Mouse (Mus musculus) Patski (cell line): Measurements from ENCODE around the gene BC028528. TPM values are rescaled to one million over a fixed set of nuclear protein-coding genes. Genes with fewer than 3 reads are reported as not detected.

Experiments
- ATAC-seq: fragments of 100-300 bp; one replicate; pipeline ENCODE4 v1.8.0; 2021
- CTCF ChIA-PET: fragments of 350-600 bp; sonication (Branson Sonifier 250); formaldehyde crosslinking; loops from one replicate; lab custom pipeline; 2022; ENCODE audit warnings: inconsistent platforms; lab: Charles Lee
- POLR2A ChIA-PET: fragments of 350-600 bp; sonication (Branson Sonifier 250); formaldehyde crosslinking; loops from one replicate; lab custom pipeline; 2022; ENCODE audit warnings: antibody characterized with exemption, inconsistent platforms; lab: Charles Lee
- DNase-seq: peaks from one replicate; pipeline ENCODE4 v3.0.0-alpha.2; 2011; ENCODE audit warnings: low read depth, low spot score
- H3K27me3 ChIP-seq: fragments of 371-371 bp; one replicate; pipeline ENCODE4 v1.5.1; 2021
- CTCF ChIP-seq: fragments of 100-300 bp; IDR thresholded peaks from one replicate; pipeline ENCODE4 v1.5.1; 2021
- in situ Hi-C: fragments of 300-500 bp; cut with MboI; formaldehyde crosslinking; loops from 3 replicates; pipeline ENCODE4 v1.11.1; 2018; ENCODE audit warnings: low pct_unique_long_range_greater_than_20kb, mixed read lengths
- polyA plus RNA-seq: library from polyadenylated mRNA; unstranded; gene quantifications from one replicate; pipeline ENCODE4 v1.2.3, GENCODE M21; 2021

Gene BC028528
- 0.67 TPM for polyA plus RNA-seq

DNA sequence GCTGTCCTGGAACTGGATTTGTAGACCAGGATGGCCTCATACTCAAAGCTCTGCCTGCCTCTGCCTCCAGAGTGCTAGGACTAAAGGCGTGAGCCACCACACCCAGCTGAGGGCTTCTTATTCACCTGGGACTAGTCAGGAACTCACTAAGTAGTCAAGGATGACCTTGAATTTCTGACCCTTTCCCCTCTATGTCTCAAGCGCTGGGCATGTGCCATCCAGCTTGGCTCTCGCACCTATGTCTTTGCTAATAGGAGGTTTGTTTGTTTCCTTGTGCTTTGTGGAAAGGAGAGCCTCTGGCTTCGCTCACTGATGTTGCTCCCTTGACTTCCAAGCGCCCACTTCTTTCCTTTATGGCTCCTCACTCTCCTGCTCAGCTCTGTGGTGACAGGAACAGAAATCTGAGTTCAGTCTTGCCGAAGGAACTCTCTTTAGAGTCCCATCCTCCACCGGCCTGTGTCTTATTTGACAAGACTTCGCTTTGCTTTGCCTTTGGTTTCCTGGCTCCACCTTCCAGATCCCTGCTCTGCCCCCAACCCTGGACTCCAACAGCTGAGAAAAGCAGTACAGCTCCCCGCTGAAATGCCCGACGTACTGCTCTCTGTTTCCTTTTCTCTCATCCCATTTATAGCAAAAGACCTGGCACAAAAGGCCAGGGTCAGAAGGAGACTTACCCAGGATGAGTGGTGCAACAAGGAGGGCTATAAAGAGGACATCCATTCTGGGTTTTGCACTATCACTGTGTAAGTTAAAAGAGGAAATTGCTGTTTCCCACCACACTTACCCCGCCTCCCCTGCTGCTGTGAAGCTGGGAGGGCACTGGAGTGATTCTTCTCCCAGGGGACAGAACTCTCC, at the start of gene BC028528:
Gene BC028528 (minus strand): TSS at position 795 of the 855 bp plus-strand sequence.
- no peak for ATAC-seq
- no peak for TF ChIP-seq CTCF
- CTCF ChIA-PET = interaction anchor here (2.9 kb wide), 1 partner anchor 15 kb away, joined by 22 read pairs; the partner anchor contains the start of gene Car14
- H3K27me3 ChIP-seq = no peaks in the 10 kb centered on the region
- POLR2A ChIA-PET = interaction anchor here (0.8 kb wide), 1 partner anchor 16 kb away, joined by 3 read pairs; no protein-coding TSS in a partner anchor
- no peak for DNase-seq
- in situ Hi-C loops = no loop called here

DNA sequence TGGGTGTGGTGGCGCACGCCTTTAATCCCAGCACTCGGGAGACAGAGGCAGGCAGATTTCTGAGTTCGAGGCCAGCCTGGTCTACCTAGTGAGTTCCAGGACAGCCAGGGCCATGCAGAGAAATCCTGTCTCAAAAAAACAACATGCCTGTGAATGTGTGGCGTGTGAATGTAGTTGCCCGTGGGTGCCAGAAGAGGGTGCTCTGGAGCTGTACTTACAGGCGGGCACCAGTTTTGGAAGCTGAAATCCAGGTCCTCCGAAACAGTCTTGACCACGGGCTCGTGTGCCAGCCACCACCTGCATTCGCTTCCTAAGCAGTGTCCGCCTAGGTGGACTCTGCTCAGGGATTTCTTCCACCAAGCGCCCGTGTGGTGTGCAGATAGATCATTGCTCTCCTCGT, 47.0 kb upstream of the BC028528 start:
- ATAC-seq (no peak), DNase-seq (no peak)
- no peak for TF ChIP-seq CTCF
- no peaks in the 10 kb centered on the region for H3K27me3 ChIP-seq
- POLR2A ChIA-PET = no interaction called here
- in situ Hi-C loops = no loop called here
- CTCF ChIA-PET = interaction anchor here (1.0 to 2.2 kb wide), 6 partner anchors 8 to 32 kb away, joined by 3 to 9 read pairs (median 6); no protein-coding TSS in a partner anchor

DNA sequence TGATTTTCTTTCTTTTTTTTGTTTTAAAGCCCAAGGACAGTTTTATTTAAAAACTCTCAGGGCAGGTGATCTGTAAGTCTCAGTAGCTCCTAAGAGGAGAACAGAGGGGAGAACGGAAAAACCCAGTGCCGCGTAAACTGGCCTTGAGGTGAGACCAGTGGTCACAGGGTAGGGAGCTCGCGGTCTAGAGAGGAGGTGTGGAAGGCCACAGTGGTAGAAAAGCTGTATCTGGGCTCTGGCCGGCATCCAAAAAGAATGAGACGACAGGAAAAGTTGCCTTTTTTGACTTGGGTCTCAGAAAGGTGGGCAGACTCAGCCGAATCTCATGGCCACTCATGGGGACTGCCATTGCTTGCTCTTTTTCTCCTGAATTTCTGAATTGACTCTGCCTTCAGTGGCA, 46.4 kb upstream of the BC028528 start:
- ATAC-seq = no peak
- ChIA-PET CTCF (interaction anchor here (1.0 to 2.2 kb wide), 5 partner anchors 9 to 31 kb away, joined by 3 to 9 read pairs (median 6); no protein-coding TSS in a partner anchor), POLR2A (no interaction called here)
- TF ChIP-seq CTCF = no peak
- H3K27me3 ChIP-seq = no peaks in the 10 kb centered on the region
- in situ Hi-C loops = no loop called here
- DNase-seq = no peak

DNA sequence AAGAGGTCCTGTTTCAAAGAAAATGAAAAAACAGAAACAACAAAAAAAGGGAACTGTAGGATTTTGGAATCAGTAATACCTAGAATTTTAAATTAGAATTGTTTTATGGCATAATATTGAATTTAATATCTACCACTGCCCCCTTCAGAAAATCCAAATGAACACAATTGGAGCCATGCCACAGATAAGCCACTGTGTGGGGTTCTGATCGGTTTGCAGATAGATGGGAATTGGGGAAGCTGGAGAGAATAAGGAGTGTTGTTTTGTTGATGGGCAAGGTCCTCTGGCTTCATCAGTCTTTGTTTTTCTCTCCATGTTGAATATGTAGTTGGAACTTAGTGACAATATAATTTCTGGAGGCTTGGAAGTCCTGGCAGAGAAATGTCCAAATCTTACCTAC, 42.6 kb upstream of the BC028528 start:
- CTCF ChIA-PET = interaction anchor here (0.6 to 1.3 kb wide), 4 partner anchors 11 to 25 kb away, joined by 3 to 4 read pairs (median 4); no protein-coding TSS in a partner anchor
- TF ChIP-seq CTCF = no peak
- POLR2A ChIA-PET = no interaction called here
- no peak for ATAC-seq
- no peaks in the 10 kb centered on the region for H3K27me3 ChIP-seq
- DNase-seq = no peak
- in situ Hi-C loops = no loop called here

DNA sequence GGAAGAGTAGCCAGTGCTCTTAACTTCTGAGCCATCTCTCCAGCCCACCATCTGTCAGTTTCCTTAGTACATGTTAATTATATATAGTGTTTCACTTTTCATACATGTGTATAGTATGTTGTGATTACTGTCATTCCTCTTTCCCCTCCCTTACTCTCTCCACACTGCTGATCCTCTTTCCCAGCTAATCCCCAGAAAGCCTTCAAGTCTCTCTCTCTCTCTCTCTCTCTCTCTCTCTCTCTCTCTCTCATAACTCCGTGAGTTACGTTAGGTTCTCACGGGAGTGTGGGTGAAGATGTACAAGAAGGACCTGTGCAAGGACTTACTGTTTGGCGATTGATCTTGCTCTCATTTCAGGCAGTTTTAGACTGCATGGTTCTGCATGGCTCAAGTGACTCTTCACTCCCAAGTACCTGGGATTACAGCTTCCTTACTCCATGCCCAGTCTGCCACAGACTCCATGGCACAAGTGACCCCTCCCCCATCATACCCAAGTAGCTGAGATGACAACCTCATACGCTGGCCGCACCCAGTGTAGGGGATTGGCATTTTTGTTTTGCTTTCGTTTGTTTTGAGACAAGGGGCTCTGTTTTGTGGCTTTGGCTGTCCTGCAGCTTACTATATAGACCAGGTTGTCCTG, 41.4 kb upstream of the BC028528 start:
- DNase-seq = no peak
- ChIA-PET POLR2A (no interaction called here), CTCF (interaction anchor here (1.0 to 2.2 kb wide), 7 partner anchors 9 to 31 kb away, joined by 3 to 13 read pairs (median 4); no protein-coding TSS in a partner anchor)
- in situ Hi-C loops = no loop called here
- TF ChIP-seq CTCF = no peak
- no peak for ATAC-seq
- no peaks in the 10 kb centered on the region for H3K27me3 ChIP-seq

DNA sequence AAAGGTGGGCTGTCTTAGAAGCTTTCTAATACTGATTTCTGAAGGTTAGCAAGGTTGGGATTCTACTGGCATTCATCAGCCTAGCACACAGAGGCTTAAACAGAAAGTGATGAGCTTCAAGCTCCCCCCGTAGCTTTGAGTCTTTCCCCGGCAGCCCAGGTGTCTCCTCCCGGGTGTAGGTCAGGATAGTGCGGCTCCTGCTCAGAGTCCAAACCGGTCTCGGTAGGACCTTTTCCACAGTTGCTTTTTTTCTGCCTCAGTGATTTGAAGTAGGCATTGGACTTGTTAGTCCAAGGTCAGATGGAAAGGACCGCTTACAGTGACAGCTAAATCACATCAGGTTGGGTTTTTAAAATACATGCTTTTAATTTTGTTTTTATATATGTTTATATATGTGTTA, 40.8 kb upstream of the BC028528 start:
- DNase-seq = no peak
- in situ Hi-C loops = no loop called here
- ATAC-seq = no peak
- POLR2A ChIA-PET = interaction anchor here (0.6 kb wide), 1 partner anchor 24 kb away, joined by 3 read pairs; no protein-coding TSS in a partner anchor
- no peak for TF ChIP-seq CTCF
- CTCF ChIA-PET = interaction anchor here (1.0 to 2.2 kb wide), 5 partner anchors 12 to 31 kb away, joined by 3 to 13 read pairs (median 5); no protein-coding TSS in a partner anchor
- H3K27me3 ChIP-seq = no peaks in the 10 kb centered on the region

DNA sequence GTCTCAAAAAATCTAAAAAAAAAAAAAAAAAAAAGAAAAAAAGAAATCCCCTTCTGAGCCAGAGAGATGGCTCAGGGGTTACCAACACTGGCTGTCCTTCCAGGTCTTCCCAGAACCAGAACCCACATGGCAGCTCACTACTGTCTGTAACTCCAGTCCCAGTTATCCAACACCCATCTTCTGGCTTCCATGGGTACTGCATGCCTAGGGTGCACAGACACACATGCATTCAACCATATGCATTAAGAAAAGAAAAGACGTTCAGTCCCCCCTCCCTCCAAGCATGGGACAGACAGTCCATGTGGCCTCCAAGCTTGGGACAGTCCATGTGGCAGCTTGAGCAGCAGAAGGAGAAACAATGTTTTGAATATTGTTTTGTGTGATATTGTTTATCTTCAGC, 40.4 kb upstream of the BC028528 start:
- DNase-seq (no peak), ATAC-seq (no peak)
- in situ Hi-C loops = no loop called here
- CTCF ChIA-PET = interaction anchor here (1.0 to 2.2 kb wide), 5 partner anchors 11 to 32 kb away, joined by 3 to 13 read pairs (median 5); no protein-coding TSS in a partner anchor
- H3K27me3 ChIP-seq = no peaks in the 10 kb centered on the region
- no peak for TF ChIP-seq CTCF
- POLR2A ChIA-PET = interaction anchor here (0.6 to 2.3 kb wide), 2 partner anchors 23 to 26 kb away, joined by 3 to 16 read pairs; no protein-coding TSS in a partner anchor

DNA sequence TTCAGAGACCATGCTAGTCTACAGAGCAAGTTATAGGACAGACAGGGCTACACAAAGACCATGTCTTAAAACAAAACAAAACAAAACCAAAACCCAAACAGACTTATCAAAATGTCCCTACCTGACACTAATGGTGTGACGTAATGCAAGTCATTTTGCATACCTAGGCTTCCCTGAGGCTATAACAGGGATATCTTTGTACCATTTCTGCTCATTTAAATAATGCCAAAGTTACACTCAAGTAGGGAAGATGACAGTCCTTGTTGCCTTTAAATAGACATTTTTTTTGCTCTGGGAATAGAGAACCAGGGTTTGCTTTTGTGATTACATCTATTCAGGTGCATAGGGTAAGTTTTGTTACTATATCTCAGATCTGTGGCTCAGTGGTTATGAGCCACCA, 39.7 kb upstream of the BC028528 start:
- no peaks in the 10 kb centered on the region for H3K27me3 ChIP-seq
- CTCF ChIA-PET = interaction anchor here (1.0 to 1.1 kb wide), 2 partner anchors 25 to 41 kb away, joined by 4 to 6 read pairs; no protein-coding TSS in a partner anchor
- in situ Hi-C loops = no loop called here
- POLR2A ChIA-PET = interaction anchor here (1.1 to 2.3 kb wide), 2 partner anchors 11 to 25 kb away, joined by 4 to 16 read pairs; no protein-coding TSS in a partner anchor
- no peak for DNase-seq
- ATAC-seq = no peak
- no peak for TF ChIP-seq CTCF

DNA sequence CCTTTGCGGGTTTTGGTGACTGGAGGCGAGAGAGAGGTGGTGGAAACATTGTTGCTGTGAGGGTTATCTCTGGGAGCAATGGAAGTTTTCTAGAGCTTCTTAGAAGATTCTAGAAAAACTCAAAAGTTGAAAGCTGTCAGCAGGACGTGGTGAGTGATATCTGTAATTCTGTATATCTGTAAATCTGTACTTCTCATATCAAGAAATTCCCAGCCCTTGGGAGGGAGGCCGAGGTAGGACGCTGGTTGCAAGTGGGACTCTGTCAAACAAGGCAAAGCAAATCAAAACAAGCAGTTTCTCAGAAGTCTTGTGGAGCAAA, 38.6 kb upstream of the BC028528 start:
- CTCF ChIA-PET = interaction anchor here (0.8 to 1.1 kb wide), 4 partner anchors 24 to 53 kb away, joined by 3 to 6 read pairs (median 4); no protein-coding TSS in a partner anchor
- in situ Hi-C loops = no loop called here

More for the DNA sequence above, 38.6 kb upstream of the BC028528 start:
- DNase-seq (no peak), ATAC-seq (no peak)
- no peak for TF ChIP-seq CTCF
- no peaks in the 10 kb centered on the region for H3K27me3 ChIP-seq
- POLR2A ChIA-PET = interaction anchor here (1.1 to 2.3 kb wide), 2 partner anchors 12 to 24 kb away, joined by 4 to 16 read pairs; no protein-coding TSS in a partner anchor
